Mouse (Mus musculus) hindbrain, embryonic 11.5 days (tissue): Measurements from ENCODE around the gene Cinp. TPM values are rescaled to one million over a fixed set of nuclear protein-coding genes. Genes with fewer than 3 reads are reported as not detected.

Experiments
- ATAC-seq: fragments of 200-750 bp; cut with Nextera tagmentation; 2 replicates; pipeline ENCODE4 v1.8.0; 2017; ENCODE audit warnings: mild to moderate bottlenecking, moderate TSS enrichment, moderate library complexity; ENCODE audit not compliant: low FRiP score
- DNase-seq: peaks from one replicate; pipeline ENCODE4 v3.0.0-alpha.2; 2015; ENCODE audit warnings: low spot score
- H3K27ac ChIP-seq: fragments of 300-500 bp; sonication (generic); 2 replicates; pipeline ENCODE4 v1.5.1; 2014; ENCODE audit warnings: mild to moderate bottlenecking, low read depth, low read length
- H3K27me3 ChIP-seq: fragments of 300-500 bp; sonication (generic); 2 replicates; pipeline ENCODE4 v1.6.1; 2014; ENCODE audit warnings: mild to moderate bottlenecking, low read length, moderate library complexity, mixed read lengths; ENCODE audit not compliant: control insufficient read depth, insufficient read depth
- H3K36me3 ChIP-seq: fragments of 300-500 bp; sonication (generic); 2 replicates; pipeline ENCODE4 v1.6.1; 2014; ENCODE audit warnings: mild to moderate bottlenecking, low read length, moderate library complexity, mixed read lengths; ENCODE audit not compliant: control insufficient read depth, insufficient read depth
- H3K4me1 ChIP-seq: fragments of 300-500 bp; sonication (generic); replicated peaks from 2 replicates; pipeline ENCODE4 v1.6.1; 2014; ENCODE audit warnings: low read length, mixed read lengths; ENCODE audit not compliant: control insufficient read depth, insufficient read depth
- H3K4me2 ChIP-seq: fragments of 300-500 bp; sonication (generic); replicated peaks from 2 replicates; pipeline ENCODE4 v1.6.1; 2014; ENCODE audit warnings: mild to moderate bottlenecking, low read depth, low read length
- H3K4me3 ChIP-seq: fragments of 300-500 bp; sonication (generic); 2 replicates; pipeline ENCODE4 v1.5.1; 2014; ENCODE audit warnings: low read depth, low read length
- H3K9ac ChIP-seq: fragments of 300-500 bp; sonication (generic); 2 replicates; pipeline ENCODE4 v1.6.1; 2014; ENCODE audit warnings: low read depth, low read length
- H3K9me3 ChIP-seq: fragments of 300-500 bp; sonication (generic); 2 replicates; pipeline ENCODE4 v1.6.1; 2016; ENCODE audit warnings: low read length; ENCODE audit not compliant: control insufficient read depth
- WGBS: fragments of 180-500 bp; shearing (Covaris S2); extraction: QIAGEN DNeasy Blood & Tissue Kit; methylation state at CpG from one replicate; pipeline ENCODE4 v1.1.7; 2014; 5-methylcytosine and 5-hydroxymethylcytosine counted together
- polyA plus RNA-seq: library from polyadenylated mRNA; unstranded; fragments of >200 nt; fragmentation: Nextera tagmentation; extraction: Ambion mirVana; gene quantifications from 2 replicates; pipeline ENCODE4 v1.2.1, GENCODE M21; 2014

Cinp gene
- polyA plus RNA-seq, 1 experiment from 2014 or later: 79.4 TPM

- no peak overlapping the region for H3K4me2 ChIP-seq
- no peaks in the 10 kb centered on the region for H3K9me3 ChIP-seq
- H3K4me3 ChIP-seq: no peak overlapping the region
- ATAC-seq (no peak), DNase-seq (no peak)
- 89% methylated on average over 32 of the region's 32 CpGs for WGBS
- no peaks in the 10 kb centered on the region for H3K27me3 ChIP-seq
- no peak overlapping the region for H3K27ac ChIP-seq
- H3K36me3 ChIP-seq: no peaks in the 10 kb centered on the region
- H3K4me1 ChIP-seq: no peaks in the 10 kb centered on the region
- H3K9ac ChIP-seq: no peak overlapping the region
Observed at GRCm38 (mm10) chr12:110854786-110855737, 33.9 kb downstream of the Cinp start.

- Histone ChIP-seq H3K9ac (no peak overlapping the region), H3K27ac (no peak overlapping the region), H3K4me1 (no peaks in the 10 kb centered on the region), H3K36me3 (no peaks in the 10 kb centered on the region), H3K9me3 (no peaks in the 10 kb centered on the region), H3K4me2 (no peak overlapping the region), H3K27me3 (no peaks in the 10 kb centered on the region), H3K4me3 (no peak overlapping the region)
- WGBS: 86% methylated on average over 1 of the region's 1 CpGs
- ATAC-seq: no peak
- no peak for DNase-seq
Observed at GRCm38 (mm10) chr12:110851923-110852322, 37.0 kb downstream of the Cinp start.

- DNase-seq: no peak
- Histone ChIP-seq H3K9ac (no peak overlapping the region), H3K4me2 (no peak overlapping the region), H3K4me1 (no peaks in the 10 kb centered on the region), H3K27ac (no peak overlapping the region), H3K36me3 (no peaks in the 10 kb centered on the region), H3K27me3 (no peaks in the 10 kb centered on the region; the same call in 1 of the 2 replicates), H3K4me3 (no peak overlapping the region), H3K9me3 (no peaks in the 10 kb centered on the region)
- no peak for ATAC-seq
- whole genome bisulfite sequencing: 86% methylated on average over 12 of the region's 12 CpGs
Observed at GRCm38 (mm10) chr12:110851414-110851813, 37.5 kb downstream of the Cinp start.

GRCm38 (mm10) chr12:110850929-110851256 lies 38.1 kb downstream of the Cinp start:
- no peak for ATAC-seq

GRCm38 (mm10) chr12:110850010-110850928 lies 38.7 kb downstream of the Cinp start, which contains the start of gene Zfp839:
TSS of gene Zfp839 (plus strand) at chr12:110850253.
- H3K27ac ChIP-seq: peak within 1 kb of the TSS; percentile 33; the same call in 1 of the 2 replicates
- H3K4me1 ChIP-seq: no peaks in the 10 kb centered on the region
- WGBS: under 1% methylated on average over 69 of the region's 89 CpGs
- H3K4me2 ChIP-seq: peak within 1 kb of the TSS; percentile 78
- H3K4me3 ChIP-seq: peak within 1 kb of the TSS; percentile 88
- peak; percentile 86 for ATAC-seq
- peak within 1 kb of the TSS; percentile 90 for H3K9ac ChIP-seq
- no peaks in the 10 kb centered on the region; the same call in 1 of the 2 replicates for H3K27me3 ChIP-seq
- peak; percentile 89 for DNase-seq
- no peaks in the 10 kb centered on the region for H3K9me3 ChIP-seq
- no peaks in the 10 kb centered on the region for H3K36me3 ChIP-seq

More at GRCm38 (mm10) chr12:110850929-110851256, 38.1 kb downstream of the Cinp start:
- no peaks in the 10 kb centered on the region for H3K36me3 ChIP-seq
- DNase-seq: no peak
- H3K27ac ChIP-seq: no peak overlapping the region
- no peaks in the 10 kb centered on the region for H3K9me3 ChIP-seq
- peak overlapping the region; percentile 88 for H3K4me3 ChIP-seq
- WGBS: 23% methylated on average over 9 of the region's 9 CpGs
- peak overlapping the region; percentile 90 for H3K9ac ChIP-seq
- no peaks in the 10 kb centered on the region; the same call in 1 of the 2 replicates for H3K27me3 ChIP-seq
- no peaks in the 10 kb centered on the region for H3K4me1 ChIP-seq
- peak overlapping the region; percentile 78 for H3K4me2 ChIP-seq

- H3K27me3 ChIP-seq: peaks cover 6% of the 10 kb centered on the region
- ATAC-seq (no peak), DNase-seq (no peak)
- 0 out of 2 replicates have a peak, but pooled peaks cover 2% of the 10 kb centered on the region for H3K4me1 ChIP-seq
- peak overlapping the region; percentile 45; the same call in 1 of the 2 replicates for H3K4me3 ChIP-seq
- no peak overlapping the region for H3K9ac ChIP-seq
- no peaks in the 10 kb centered on the region for H3K36me3 ChIP-seq
- no peak overlapping the region for H3K27ac ChIP-seq
- no peaks in the 10 kb centered on the region for H3K9me3 ChIP-seq
- peak overlapping the region; percentile 60 for H3K4me2 ChIP-seq
- 73% methylated on average over 6 of the region's 6 CpGs for WGBS
Observed at GRCm38 (mm10) chr12:110846191-110846765, 42.7 kb downstream of the Cinp start.

- Histone ChIP-seq H3K9me3 (no peaks in the 10 kb centered on the region), H3K4me3 (peak overlapping the region; percentile 45), H3K4me1 (0 out of 2 replicates have a peak, but pooled peaks cover 2% of the 10 kb centered on the region), H3K27me3 (peaks cover 6% of the 10 kb centered on the region), H3K9ac (peak overlapping the region; percentile 33; the same call in 1 of the 2 replicates), H3K4me2 (peak overlapping the region; percentile 60), H3K27ac (no peak overlapping the region), H3K36me3 (no peaks in the 10 kb centered on the region)
- WGBS: under 1% methylated on average over 36 of the region's 36 CpGs
- DNase-seq: peak; percentile 96
- ATAC-seq: peak; percentile 83
Observed at GRCm38 (mm10) chr12:110845131-110845880, 43.6 kb downstream of the Cinp start.
